8 mouse cellular contexts compared by ENCODE assay signal in the genomic region with DNA sequence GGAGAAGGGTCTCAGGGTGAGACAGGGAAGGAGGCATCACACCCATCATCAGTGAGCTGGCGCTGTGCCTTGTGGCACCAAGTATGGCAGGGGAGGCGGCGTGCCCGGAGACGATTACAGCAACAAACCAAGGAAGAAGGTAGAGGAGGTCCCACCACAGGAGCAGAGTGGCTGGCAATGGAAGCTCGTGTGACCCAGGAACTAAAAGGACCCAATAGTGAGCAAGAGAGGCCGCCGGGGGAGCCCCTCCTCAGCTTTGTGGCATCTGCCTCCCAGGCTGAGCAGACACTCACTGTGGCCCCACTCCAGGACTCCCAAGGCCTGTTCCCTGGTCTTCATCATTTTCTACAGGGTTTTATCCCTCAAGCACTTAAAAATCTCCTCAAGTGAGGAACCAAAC. TPM values are rescaled to one million over a fixed set of nuclear protein-coding genes. Genes with fewer than 3 reads are reported as not detected.
DNase-seq lines count a peak whose midpoint lies in the region; ATAC-seq and TF ChIP-seq lines count a peak whose summit lies in the region.

No protein-coding gene starts in this region.

- H3K4me3 ChIP-seq in heart, embryonic 10.5 days: peak overlapping the region; percentile 89
- H3K4me3 ChIP-seq in ES-E14 (ENCODE audit: insufficient read depth in 1 of 2, low read depth in 1 of 2, low read length in 2 of 2, poor library complexity in 1 of 2, severe bottlenecking in 1 of 2): peak overlapping the region; percentile 74 to 85; a peak in 3 of 4 replicates
- H3K4me3 ChIP-seq in forebrain, embryonic 10.5 days: peak overlapping the region; percentile 90
- H3K4me3 ChIP-seq in intestine, embryonic 16.5 days (ENCODE audit: low read length): peak overlapping the region; percentile 63
- H3K4me3 ChIP-seq in midbrain, embryonic 14.5 days (replicated peaks; ENCODE audit: low read depth, low read length): no peak overlapping the region

- no peaks in the 10 kb centered on the region for H3K9me3 ChIP-seq in heart, embryonic 10.5 days
- H3K9me3 ChIP-seq in ES-E14 (ENCODE audit: control insufficient read depth, insufficient read depth, low read depth, low read length): no peaks in the 10 kb centered on the region
- H3K9me3 ChIP-seq in forebrain, embryonic 10.5 days: no peaks in the 10 kb centered on the region
- no peaks in the 10 kb centered on the region for H3K9me3 ChIP-seq in intestine, embryonic 16.5 days (ENCODE audit: control insufficient read depth, low read length)
- H3K9me3 ChIP-seq in midbrain, embryonic 14.5 days (ENCODE audit: control insufficient read depth, low read length): no peaks in the 10 kb centered on the region

- in situ Hi-C loops in ES-E14 (cut with MboI; ENCODE audit: low sequenced_read_pairs in 2 of 2, unreplicated experiment in 2 of 2): no loop called here

- H3K4me2 ChIP-seq in intestine, embryonic 16.5 days (ENCODE audit: low read depth, low read length): peak overlapping the region; percentile 73
- peak overlapping the region; percentile 57 for H3K4me2 ChIP-seq in midbrain, embryonic 14.5 days (ENCODE audit: low read length)

- H3K27ac ChIP-seq in heart, embryonic 10.5 days: peak overlapping the region; percentile 92
- H3K27ac ChIP-seq in ES-E14 (ENCODE audit: insufficient read depth, low read depth, low read length, poor library complexity, severe bottlenecking): peak overlapping the region; percentile 2
- peak overlapping the region; percentile 94 for H3K27ac ChIP-seq in forebrain, embryonic 10.5 days
- peak overlapping the region; percentile 96 for H3K27ac ChIP-seq in intestine, embryonic 16.5 days (ENCODE audit: low read length)
- H3K27ac ChIP-seq in midbrain, embryonic 14.5 days (replicated peaks; ENCODE audit: low read depth, low read length): no peak overlapping the region

- whole genome bisulfite sequencing in heart, embryonic 10.5 days: 71% methylated on average over 8 of the region's 8 CpGs
- 88% methylated on average over 8 of the region's 8 CpGs for WGBS in forebrain, embryonic 10.5 days
- WGBS in intestine, embryonic 16.5 days: 70% methylated on average over 8 of the region's 8 CpGs
- 85% methylated on average over 8 of the region's 8 CpGs for WGBS in midbrain, embryonic 14.5 days

- no peak for DNase-seq in heart, embryonic 10.5 days (ENCODE audit: low spot score)
- DNase-seq in heart, adult 8-10 months (ENCODE audit: low spot score): no peak
- DNase-seq in ES-E14 (ENCODE audit: low read depth, low spot score): no peak
- no peak for DNase-seq in forebrain, embryonic 10.5 days (ENCODE audit: extremely low spot score, low spot score)
- DNase-seq in midbrain, embryonic 14.5 days: no peak
- DNase-seq in natural killer cell, adult 2 months (ENCODE audit: low spot score in 2 of 2): no peak

- H3K9ac ChIP-seq in ES-E14 (ENCODE audit: insufficient read depth, low read depth, low read length, poor library complexity, severe bottlenecking): peak overlapping the region; percentile 23
- H3K9ac ChIP-seq in intestine, embryonic 16.5 days (ENCODE audit: low read depth, low read length): peak overlapping the region; percentile 74
- H3K9ac ChIP-seq in midbrain, embryonic 14.5 days (replicated peaks; ENCODE audit: low read length): no peak overlapping the region

- H3K36me3 ChIP-seq in heart, embryonic 10.5 days: peaks cover 76% of the 10 kb centered on the region
- H3K36me3 ChIP-seq in ES-E14 (ENCODE audit: control insufficient read depth, insufficient read depth, low read length, poor library complexity, severe bottlenecking): peaks cover 65% of the 10 kb centered on the region
- peaks cover 80% of the 10 kb centered on the region for H3K36me3 ChIP-seq in forebrain, embryonic 10.5 days (replicated peaks)
- peaks cover 22% of the 10 kb centered on the region for H3K36me3 ChIP-seq in intestine, embryonic 16.5 days (ENCODE audit: control insufficient read depth, insufficient read depth, low read length)
- peaks cover 79% of the 10 kb centered on the region for H3K36me3 ChIP-seq in midbrain, embryonic 14.5 days (ENCODE audit: control insufficient read depth, insufficient read depth, low read length)

- H3K4me1 ChIP-seq in heart, embryonic 10.5 days: peaks cover 19% of the 10 kb centered on the region
- peaks cover 0 to 8% of the 10 kb centered on the region in 2 experiments; a peak in 1 of 4 replicates for H3K4me1 ChIP-seq in ES-E14 (ENCODE audit: control insufficient read depth in 2 of 2, insufficient read depth in 2 of 2, low read length in 2 of 2, poor library complexity in 1 of 2)
- H3K4me1 ChIP-seq in forebrain, embryonic 10.5 days: peaks cover 30% of the 10 kb centered on the region
- peaks cover 12% of the 10 kb centered on the region for H3K4me1 ChIP-seq in intestine, embryonic 16.5 days (ENCODE audit: control insufficient read depth, insufficient read depth, low read length)
- peaks cover 11% of the 10 kb centered on the region for H3K4me1 ChIP-seq in midbrain, embryonic 14.5 days (ENCODE audit: control insufficient read depth, insufficient read depth, low read length)

- no peaks in the 10 kb centered on the region for H3K27me3 ChIP-seq in heart, embryonic 10.5 days (ENCODE audit: insufficient read depth, poor library complexity, severe bottlenecking)
- no peaks in the 10 kb centered on the region for H3K27me3 ChIP-seq in forebrain, embryonic 10.5 days (ENCODE audit: poor library complexity, severe bottlenecking)
- no peaks in the 10 kb centered on the region for H3K27me3 ChIP-seq in intestine, embryonic 16.5 days (replicated peaks; ENCODE audit: control insufficient read depth, insufficient read depth, low read length)
- H3K27me3 ChIP-seq in midbrain, embryonic 14.5 days (ENCODE audit: control insufficient read depth, insufficient read depth, low read length): no peaks in the 10 kb centered on the region

- no peak for ATAC-seq in intestine, embryonic 16.5 days
- no peak for ATAC-seq in midbrain, embryonic 14.5 days (ENCODE audit: low FRiP score, low TSS enrichment)
- no peak for ATAC-seq in CD4-positive, CD25-positive, alpha-beta regulatory T cell, adult 4 months

TF ChIP-seq in ES-E14, 5 proteins besides CTCF, POLR2A, EP300 and RAD21 (continues in another document):
- no peak for TF ChIP-seq HCFC1 (IDR thresholded peaks at IDR 0.05; ENCODE audit: borderline replicate concordance, insufficient read depth, low read length)
- TF ChIP-seq CHD2 (IDR thresholded peaks at IDR 0.05; ENCODE audit: low read depth, low read length): no peak
- TF ChIP-seq ZNF384 (IDR thresholded peaks at IDR 0.05; ENCODE audit: low read depth, low read length): no peak
- no peak for TF ChIP-seq MAFK (IDR thresholded peaks at IDR 0.05; ENCODE audit: insufficient read depth, low read depth, low read length)

RNA-seq across cellular contexts. Expression of a gene that starts 1.1 kb away (rescaled TPM):
- polyA plus RNA-seq in heart, embryonic 10.5 days (2016; fragmentation: Nextera tagmentation; extraction: Ambion mirVana): 378 and 459 TPM in 2 replicates
- 100 to 1,000 TPM; 209 to 232 (median 227) TPM for total RNA-seq in heart, adult 8-10 months (2022)
- total RNA-seq in ES-E14 (2012; rRNA removed): 1,417 and 1,811 TPM in 2 replicates
- 559 and 563 TPM in 2 replicates for polyA plus RNA-seq in forebrain, embryonic 10.5 days (2016; fragmentation: Nextera tagmentation; extraction: Ambion mirVana)
- 392 and 445 TPM in 2 replicates for polyA plus RNA-seq in intestine, embryonic 16.5 days (2015; fragmentation: Nextera tagmentation; extraction: Ambion mirVana)
- polyA plus RNA-seq in midbrain, embryonic 14.5 days (2014; fragmentation: Nextera tagmentation; extraction: Ambion mirVana): 308 and 311 TPM in 2 replicates
- 100 to 1,000 TPM; 667 to 787 TPM for polyA plus RNA-seq in CD4-positive, CD25-positive, alpha-beta regulatory T cell, adult 4 months (2017; shearing (Covaris generic))

RNA-seq across cellular contexts. Expression of a gene that starts 12.1 kb away (rescaled TPM):
- 25.7 and 32.8 TPM in 2 replicates for polyA plus RNA-seq in heart, embryonic 10.5 days (2016; fragmentation: Nextera tagmentation; extraction: Ambion mirVana)
- total RNA-seq in heart, adult 8-10 months (2022): 10 to 100 TPM in 1 of 4 experiments, 1 to 10 TPM in 3; 8.1 to 10.3 (median 8.6) TPM
- total RNA-seq in ES-E14 (2012; rRNA removed): 42.6 and 49.6 TPM in 2 replicates
- 40.2 and 49.1 TPM in 2 replicates for polyA plus RNA-seq in forebrain, embryonic 10.5 days (2016; fragmentation: Nextera tagmentation; extraction: Ambion mirVana)
- polyA plus RNA-seq in intestine, embryonic 16.5 days (2015; fragmentation: Nextera tagmentation; extraction: Ambion mirVana): 30.1 and 31.7 TPM in 2 replicates
- polyA plus RNA-seq in midbrain, embryonic 14.5 days (2014; fragmentation: Nextera tagmentation; extraction: Ambion mirVana): 20.0 and 25.0 TPM in 2 replicates
- 10 to 100 TPM; 30.3 to 67.9 TPM for polyA plus RNA-seq in CD4-positive, CD25-positive, alpha-beta regulatory T cell, adult 4 months (2017; shearing (Covaris generic))

RNA-seq across cellular contexts. Expression of a gene that starts 23.3 kb away (rescaled TPM):
- 15.1 and 19.4 TPM in 2 replicates for polyA plus RNA-seq in heart, embryonic 10.5 days (2016; fragmentation: Nextera tagmentation; extraction: Ambion mirVana)
- total RNA-seq in heart, adult 8-10 months (2022): 100 to 1,000 TPM; 332 to 446 (median 375) TPM
- 102 and 155 TPM in 2 replicates for total RNA-seq in ES-E14 (2012; rRNA removed)
- 6.5 and 7.1 TPM in 2 replicates for polyA plus RNA-seq in forebrain, embryonic 10.5 days (2016; fragmentation: Nextera tagmentation; extraction: Ambion mirVana)
- polyA plus RNA-seq in intestine, embryonic 16.5 days (2015; fragmentation: Nextera tagmentation; extraction: Ambion mirVana): 16.5 and 20.8 TPM in 2 replicates
- 1.2 and 4.2 TPM in 2 replicates for polyA plus RNA-seq in midbrain, embryonic 14.5 days (2014; fragmentation: Nextera tagmentation; extraction: Ambion mirVana)
- polyA plus RNA-seq in CD4-positive, CD25-positive, alpha-beta regulatory T cell, adult 4 months (2017; shearing (Covaris generic)): 10 to 100 TPM; 45.2 to 48.9 TPM

RNA-seq across cellular contexts. Expression of a gene that starts 24.1 kb away (rescaled TPM):
- polyA plus RNA-seq in heart, embryonic 10.5 days (2016; fragmentation: Nextera tagmentation; extraction: Ambion mirVana): 113 and 140 TPM in 2 replicates
- total RNA-seq in heart, adult 8-10 months (2022): 10 to 100 TPM; 28.2 to 33.7 (median 30.4) TPM
- 89.8 and 92.9 TPM in 2 replicates for total RNA-seq in ES-E14 (2012; rRNA removed)
- polyA plus RNA-seq in forebrain, embryonic 10.5 days (2016; fragmentation: Nextera tagmentation; extraction: Ambion mirVana): 202 and 206 TPM in 2 replicates
- 119 and 130 TPM in 2 replicates for polyA plus RNA-seq in intestine, embryonic 16.5 days (2015; fragmentation: Nextera tagmentation; extraction: Ambion mirVana)
- polyA plus RNA-seq in midbrain, embryonic 14.5 days (2014; fragmentation: Nextera tagmentation; extraction: Ambion mirVana): 38.0 and 62.2 TPM in 2 replicates
- polyA plus RNA-seq in CD4-positive, CD25-positive, alpha-beta regulatory T cell, adult 4 months (2017; shearing (Covaris generic)): 100 to 1,000 TPM in 1 of 2 experiments, 10 to 100 TPM in 1; 81.7 to 126 TPM

RNA-seq across cellular contexts. Expression of a gene that starts 36.4 kb away (rescaled TPM):
- polyA plus RNA-seq in heart, embryonic 10.5 days (2016; fragmentation: Nextera tagmentation; extraction: Ambion mirVana): 17.4 and 24.4 TPM in 2 replicates
- total RNA-seq in heart, adult 8-10 months (2022): 1 to 10 TPM; 7.2 to 9.1 (median 7.5) TPM
- 20.6 and 22.2 TPM in 2 replicates for total RNA-seq in ES-E14 (2012; rRNA removed)
- 24.0 and 25.7 TPM in 2 replicates for polyA plus RNA-seq in forebrain, embryonic 10.5 days (2016; fragmentation: Nextera tagmentation; extraction: Ambion mirVana)
- 22.6 and 23.5 TPM in 2 replicates for polyA plus RNA-seq in intestine, embryonic 16.5 days (2015; fragmentation: Nextera tagmentation; extraction: Ambion mirVana)
- polyA plus RNA-seq in midbrain, embryonic 14.5 days (2014; fragmentation: Nextera tagmentation; extraction: Ambion mirVana): 4.3 and 5.5 TPM in 2 replicates
- 10 to 100 TPM; 18.7 to 24.9 TPM for polyA plus RNA-seq in CD4-positive, CD25-positive, alpha-beta regulatory T cell, adult 4 months (2017; shearing (Covaris generic))
